In genomic region chr7:81880797-81881196, GRCm38 (mm10) we compare ENCODE assay signal across 29 mouse cellular contexts. TPM values are rescaled to one million over a fixed set of nuclear protein-coding genes. Genes with fewer than 3 reads are reported as not detected.
DNase-seq lines count a peak whose midpoint lies in the region; ATAC-seq lines count a peak whose summit lies in the region.
"Had no signal": no experiment of that assay in that cellular context is flagged by ENCODE, and none has a peak within 500 bp of the region (broad histone marks: within the 10 kb centered on the region; RNA-seq: fewer than 3 reads in every experiment).

No protein-coding gene starts in this region.

- H3K36me3 ChIP-seq in splenic B cell, adult 2 months (ENCODE audit: control insufficient read depth, insufficient read depth, low read length, poor library complexity, severe bottlenecking), result peaks cover 10% of the 10 kb centered on the region; the same call in 1 of the 2 replicates
- H3K36me3 ChIP-seq in forebrain, embryonic 11.5 days (ENCODE audit: control insufficient read depth, insufficient read depth, low read length), result no peaks in the 10 kb centered on the region; the same call in 1 of the 2 replicates
- H3K36me3 ChIP-seq in forebrain, embryonic 14.5 days (ENCODE audit: control insufficient read depth, insufficient read depth, low read length), result peaks cover 5% of the 10 kb centered on the region
- H3K36me3 ChIP-seq: embryonic facial prominence, embryonic 15.5 days; hindbrain, embryonic 12.5 days had no signal

- ATAC-seq in forebrain, embryonic 11.5 days (replicated peaks; ENCODE audit: low FRiP score), result no peak
- no peak for ATAC-seq in forebrain, embryonic 14.5 days
- ATAC-seq: activated CD4-positive, CD25-positive, alpha-beta regulatory T cell, adult 4 months; hindbrain, embryonic 16.5 days; inflammation-experienced regulatory T-cells, adult 6 months; Patski had no signal

- no peak overlapping the region for H3K9ac ChIP-seq in forebrain, embryonic 11.5 days (ENCODE audit: low read length)
- no peak overlapping the region for H3K9ac ChIP-seq in forebrain, embryonic 14.5 days (ENCODE audit: low read length)
- H3K9ac ChIP-seq: embryonic facial prominence, embryonic 15.5 days; heart, embryonic 15.5 days; hindbrain, embryonic 12.5 days had no signal

- no peaks in the 10 kb centered on the region for H3K27me3 ChIP-seq in splenic B cell, adult 2 months (ENCODE audit: control insufficient read depth, insufficient read depth, low read length, poor library complexity, severe bottlenecking)
- H3K27me3 ChIP-seq in forebrain, embryonic 11.5 days (ENCODE audit: control insufficient read depth, insufficient read depth, low read length), result no peaks in the 10 kb centered on the region
- no peaks in the 10 kb centered on the region for H3K27me3 ChIP-seq in forebrain, embryonic 14.5 days (replicated peaks; ENCODE audit: control insufficient read depth, insufficient read depth, low read length)
- H3K27me3 ChIP-seq: CH12.LX; embryonic facial prominence, embryonic 15.5 days; heart, embryonic 15.5 days; hindbrain, embryonic 12.5 days; Patski had no signal

- DNase-seq in spleen, adult 18-20 months, result peak; percentile 39 to 57
- DNase-seq in spleen, postnatal 4 days (ENCODE audit: low spot score in 2 of 2), result no peak
- peak; percentile 54 for DNase-seq in splenic B cell, adult 2 months (ENCODE audit: low read depth, low spot score)
- peak; percentile 81 for DNase-seq in thymus, postnatal 0 days (ENCODE audit: low spot score)
- peak; percentile 63 to 84 for DNase-seq in thymus, postnatal 36 days
- no peak for DNase-seq in forebrain, embryonic 11.5 days (ENCODE audit: low spot score)
- DNase-seq in heart, adult 18-20 months, result no peak
- DNase-seq in forebrain, embryonic 14.5 days (ENCODE audit: low spot score), result no peak
- DNase-seq: adrenal gland, adult 8-10 months; adrenal gland, postnatal 36 days; cerebellum, adult 8-10 months; embryo, embryonic 11 days; gastrocnemius, postnatal 36 days; heart, adult 11 months had no signal

- H3K27ac ChIP-seq in forebrain, embryonic 11.5 days (ENCODE audit: low read depth, low read length), result no peak overlapping the region
- H3K27ac ChIP-seq in forebrain, embryonic 14.5 days (ENCODE audit: low read depth, low read length), result no peak overlapping the region
- H3K27ac ChIP-seq: embryonic facial prominence, embryonic 15.5 days; forebrain, embryonic 10.5 days; heart, embryonic 15.5 days; hindbrain, embryonic 12.5 days had no signal

- H3K4me1 ChIP-seq in forebrain, embryonic 11.5 days (replicated peaks; ENCODE audit: control insufficient read depth, insufficient read depth, low read length), result no peaks in the 10 kb centered on the region
- no peaks in the 10 kb centered on the region for H3K4me1 ChIP-seq in forebrain, embryonic 14.5 days (ENCODE audit: control insufficient read depth, insufficient read depth, low read length)
- H3K4me1 ChIP-seq: embryonic facial prominence, embryonic 15.5 days; forebrain, embryonic 10.5 days; hindbrain, embryonic 12.5 days had no signal

- WGBS in forebrain, embryonic 11.5 days, result 86% methylated on average over 4 of the region's 4 CpGs
- 90% methylated on average over 4 of the region's 4 CpGs for WGBS in forebrain, embryonic 14.5 days

- H3K4me2 ChIP-seq in forebrain, embryonic 11.5 days (ENCODE audit: low read depth, low read length, severe bottlenecking), result no peak overlapping the region
- no peak overlapping the region for H3K4me2 ChIP-seq in forebrain, embryonic 14.5 days (ENCODE audit: low read length)
- H3K4me2 ChIP-seq: embryonic facial prominence, embryonic 15.5 days; heart, embryonic 11.5 days; heart, embryonic 15.5 days; hindbrain, embryonic 12.5 days had no signal

- no peaks in the 10 kb centered on the region for H3K9me3 ChIP-seq in forebrain, embryonic 11.5 days (ENCODE audit: control insufficient read depth, low read length)
- no peaks in the 10 kb centered on the region for H3K9me3 ChIP-seq in forebrain, embryonic 14.5 days (replicated peaks; ENCODE audit: control insufficient read depth, low read length)
- H3K9me3 ChIP-seq: embryonic facial prominence, embryonic 15.5 days; forebrain, embryonic 10.5 days; heart, embryonic 15.5 days; hindbrain, embryonic 12.5 days had no signal

- no peak overlapping the region for H3K4me3 ChIP-seq in forebrain, embryonic 11.5 days (ENCODE audit: low read depth, low read length)
- no peak overlapping the region for H3K4me3 ChIP-seq in forebrain, embryonic 14.5 days (ENCODE audit: low read depth, low read length)
- H3K4me3 ChIP-seq: embryonic facial prominence, embryonic 15.5 days; erythroblast, embryonic 14.5 days; forebrain, embryonic 10.5 days; heart, embryonic 15.5 days; hindbrain, embryonic 12.5 days had no signal

RNA-seq across cellular contexts. Expression of gene Tm6sf1, which starts 22.0 kb away (rescaled TPM):
- polyA plus RNA-seq in thymus, postnatal 0 days (2015; fragmentation: Nextera tagmentation; extraction: Ambion mirVana), result 85.4 and 88.0 TPM in 2 replicates
- polyA plus RNA-seq in forebrain, embryonic 11.5 days (2014; fragmentation: Nextera tagmentation; extraction: Ambion mirVana), result 11.4 and 14.3 TPM in 2 replicates
- 10 to 100 TPM; 10.7 to 12.3 TPM for total RNA-seq in heart, adult 18-20 months (2021)
- polyA plus RNA-seq in forebrain, embryonic 14.5 days (2014; fragmentation: Nextera tagmentation; extraction: Ambion mirVana), result 8.4 and 10.7 TPM in 2 replicates

RNA-seq across cellular contexts. Expression of gene Gm10160, which starts 25.2 kb away (rescaled TPM):
- not detected in 2 replicates for polyA plus RNA-seq in thymus, postnatal 0 days (2015; fragmentation: Nextera tagmentation; extraction: Ambion mirVana)
- polyA plus RNA-seq in forebrain, embryonic 11.5 days (2014; fragmentation: Nextera tagmentation; extraction: Ambion mirVana), result not detected in 2 replicates
- not detected for total RNA-seq in heart, adult 18-20 months (2021)
- not detected in 2 replicates for polyA plus RNA-seq in forebrain, embryonic 14.5 days (2014; fragmentation: Nextera tagmentation; extraction: Ambion mirVana)
- total RNA-seq: adrenal gland, adult 8-10 months; adrenal gland, postnatal 36 days; CH12.LX; common myeloid progenitor, adult 5-6 weeks; gastrocnemius, adult 8-10 months; gastrocnemius, postnatal 36 days; heart, postnatal 25 days had no signal
- polyA plus RNA-seq: activated CD4-positive, CD25-positive, alpha-beta regulatory T cell, adult 4 months; embryonic facial prominence, embryonic 11.5 days; embryonic facial prominence, embryonic 15.5 days; erythroblast, embryonic 14.5 days; forebrain, embryonic 10.5 days; heart, embryonic 11.5 days; heart, embryonic 15.5 days; hindbrain, embryonic 12.5 days; hindbrain, embryonic 16.5 days; inflammation-experienced regulatory T-cells, adult 6 months; Patski had no signal

RNA-seq across cellular contexts. Expression of gene Btbd1, which starts 51.6 kb away (rescaled TPM):
- 71.8 and 75.0 TPM in 2 replicates for polyA plus RNA-seq in thymus, postnatal 0 days (2015; fragmentation: Nextera tagmentation; extraction: Ambion mirVana)
- 97.6 and 102 TPM in 2 replicates for polyA plus RNA-seq in forebrain, embryonic 11.5 days (2014; fragmentation: Nextera tagmentation; extraction: Ambion mirVana)
- total RNA-seq in heart, adult 18-20 months (2021), result 100 to 1,000 TPM; 134 to 141 TPM
- polyA plus RNA-seq in forebrain, embryonic 14.5 days (2014; fragmentation: Nextera tagmentation; extraction: Ambion mirVana), result 103 and 114 TPM in 2 replicates

RNA-seq across cellular contexts. Expression of gene Hdgfl3, which starts 53.5 kb away (rescaled TPM):
- polyA plus RNA-seq in thymus, postnatal 0 days (2015; fragmentation: Nextera tagmentation; extraction: Ambion mirVana), result 11.0 and 14.4 TPM in 2 replicates
- polyA plus RNA-seq in forebrain, embryonic 11.5 days (2014; fragmentation: Nextera tagmentation; extraction: Ambion mirVana), result 43.9 and 45.7 TPM in 2 replicates
- total RNA-seq in heart, adult 18-20 months (2021), result 1 to 10 TPM; 7.2 to 9.2 TPM
- polyA plus RNA-seq in forebrain, embryonic 14.5 days (2014; fragmentation: Nextera tagmentation; extraction: Ambion mirVana), result 62.2 and 62.3 TPM in 2 replicates
- polyA plus RNA-seq: erythroblast, embryonic 14.5 days had no signal

Comparison
In these comparisons a context has a peak if more than half of its experiments do, and no peak if none do; other contexts are left out.
1. DNase-seq: peak in spleen, adult 18-20 months (2 of 2), splenic B cell, adult 2 months (single experiment), thymus, postnatal 0 days (single experiment) and thymus, postnatal 36 days (2 of 2); none in spleen, postnatal 4 days (0 of 2), forebrain, embryonic 11.5 days (single experiment), heart, adult 18-20 months (0 of 2) and forebrain, embryonic 14.5 days (single experiment).